Mouse (Mus musculus): ENCODE measurements around the gene Rpl23a. TPM values are rescaled to one million over a fixed set of nuclear protein-coding genes. Genes with fewer than 3 reads are reported as not detected.

Rpl23a gene
- 1,467 and 1,695 TPM in 2 replicates for total RNA-seq (2014; fragmentation: Nextera tagmentation)
- 2,502 and 2,557 TPM in 2 replicates for total RNA-seq (2017)
- 844 and 2,130 TPM in 2 replicates for polyA plus RNA-seq (2012)

GRCm38 (mm10) chr11:78182961-78183844, at the start of gene Rpl23a:
Gene Rpl23a (minus strand): TSS chr11:78183584.
- Histone ChIP-seq H3K36me3 (replicated peaks) (peaks cover 41% of the 10 kb centered on the region), H3K9me3 (replicated peaks) (no peaks in the 10 kb centered on the region), H3K27me3 (ENCODE audit: insufficient read depth, low read length) (peaks cover 20% of the 10 kb centered on the region), H3K4me1 (ENCODE audit: insufficient read depth, low read depth, low read length) (peaks cover 47% of the 10 kb centered on the region), H3K4me3 (ENCODE audit: low read depth, low read length) (peak within 1 kb of the TSS; percentile 95)
- ATAC-seq (ENCODE audit: extremely low read depth, insufficient number of reproducible peaks, low FRiP score, poor library complexity, severe bottlenecking) (peak; percentile 85), DNase-seq (ENCODE audit: low spot score) (peak; percentile 90)
- TF ChIP-seq TAL1 (conservative IDR thresholded peaks at IDR 0.05; ENCODE audit: low read depth, low read length) (no peak), POLR2AphosphoS5 (IDR thresholded peaks at IDR 0.05; ENCODE audit: insufficient replicate concordance, low read depth, low read length) (no peak), GATA1 (IDR thresholded peaks at IDR 0.05; ENCODE audit: borderline replicate concordance, low read length) (no peak), CTCF (IDR thresholded peaks at IDR 0.05; ENCODE audit: low read depth, low read length) (no peak), GATA2 (IDR thresholded peaks at IDR 0.05; ENCODE audit: borderline replicate concordance, low read depth, low read length) (no peak)

- Histone ChIP-seq H3K27me3 (ENCODE audit: insufficient read depth, low read length) (no peaks in the 10 kb centered on the region), H3K36me3 (replicated peaks) (peaks cover 96% of the 10 kb centered on the region), H3K9me3 (replicated peaks) (no peaks in the 10 kb centered on the region), H3K4me3 (ENCODE audit: low read depth, low read length) (no peak overlapping the region), H3K4me1 (ENCODE audit: insufficient read depth, low read depth, low read length) (no peaks in the 10 kb centered on the region; the same call in 1 of the 2 replicates)
- TF ChIP-seq POLR2AphosphoS5 (IDR thresholded peaks at IDR 0.05; ENCODE audit: insufficient replicate concordance, low read depth, low read length) (no peak), GATA1 (IDR thresholded peaks at IDR 0.05; ENCODE audit: borderline replicate concordance, low read length) (no peak), TAL1 (conservative IDR thresholded peaks at IDR 0.05; ENCODE audit: low read depth, low read length) (no peak), GATA2 (IDR thresholded peaks at IDR 0.05; ENCODE audit: borderline replicate concordance, low read depth, low read length) (no peak), CTCF (IDR thresholded peaks at IDR 0.05; ENCODE audit: low read depth, low read length) (no peak)
- no peak for DNase-seq (ENCODE audit: low spot score)
- no peak for ATAC-seq (ENCODE audit: extremely low read depth, insufficient number of reproducible peaks, low FRiP score, poor library complexity, severe bottlenecking)
These were observed 48.1 kb upstream of the Rpl23a start for GRCm38 (mm10) chr11:78231518-78231917.

- no peaks in the 10 kb centered on the region for H3K9me3 ChIP-seq (replicated peaks)
- H3K4me1 ChIP-seq (ENCODE audit: insufficient read depth, low read depth, low read length): no peaks in the 10 kb centered on the region
- H3K27me3 ChIP-seq (ENCODE audit: insufficient read depth, low read length): no peaks in the 10 kb centered on the region
- no peak for TF ChIP-seq CTCF (IDR thresholded peaks at IDR 0.05; ENCODE audit: low read depth, low read length)
- no peak for TF ChIP-seq GATA1 (IDR thresholded peaks at IDR 0.05; ENCODE audit: borderline replicate concordance, low read length)
- ATAC-seq (ENCODE audit: extremely low read depth, insufficient number of reproducible peaks, low FRiP score, poor library complexity, severe bottlenecking) (no peak), DNase-seq (ENCODE audit: low spot score) (no peak)
- H3K36me3 ChIP-seq (replicated peaks): peaks cover 97% of the 10 kb centered on the region
- H3K4me3 ChIP-seq (ENCODE audit: low read depth, low read length): no peak overlapping the region
These were observed 40.2 kb upstream of the Rpl23a start for GRCm38 (mm10) chr11:78223586-78223985.

- Histone ChIP-seq H3K27me3 (ENCODE audit: insufficient read depth, low read length) (no peaks in the 10 kb centered on the region), H3K4me1 (ENCODE audit: insufficient read depth, low read depth, low read length) (peaks cover 5% of the 10 kb centered on the region), H3K4me3 (ENCODE audit: low read depth, low read length) (no peak overlapping the region), H3K36me3 (replicated peaks) (peaks cover 95% of the 10 kb centered on the region), H3K9me3 (replicated peaks) (no peaks in the 10 kb centered on the region)
- ATAC-seq (ENCODE audit: extremely low read depth, insufficient number of reproducible peaks, low FRiP score, poor library complexity, severe bottlenecking): no peak
- DNase-seq (ENCODE audit: low spot score): no peak
- TF ChIP-seq CTCF (IDR thresholded peaks at IDR 0.05; ENCODE audit: low read depth, low read length): no peak
- no peak for TF ChIP-seq TAL1 (conservative IDR thresholded peaks at IDR 0.05; ENCODE audit: low read depth, low read length)
- TF ChIP-seq GATA2 (IDR thresholded peaks at IDR 0.05; ENCODE audit: borderline replicate concordance, low read depth, low read length): no peak
- no peak for TF ChIP-seq GATA1 (IDR thresholded peaks at IDR 0.05; ENCODE audit: borderline replicate concordance, low read length)
- no peak for TF ChIP-seq POLR2AphosphoS5 (IDR thresholded peaks at IDR 0.05; ENCODE audit: insufficient replicate concordance, low read depth, low read length)
These were observed 32.4 kb upstream of the Rpl23a start for GRCm38 (mm10) chr11:78215709-78216317.

DNA sequence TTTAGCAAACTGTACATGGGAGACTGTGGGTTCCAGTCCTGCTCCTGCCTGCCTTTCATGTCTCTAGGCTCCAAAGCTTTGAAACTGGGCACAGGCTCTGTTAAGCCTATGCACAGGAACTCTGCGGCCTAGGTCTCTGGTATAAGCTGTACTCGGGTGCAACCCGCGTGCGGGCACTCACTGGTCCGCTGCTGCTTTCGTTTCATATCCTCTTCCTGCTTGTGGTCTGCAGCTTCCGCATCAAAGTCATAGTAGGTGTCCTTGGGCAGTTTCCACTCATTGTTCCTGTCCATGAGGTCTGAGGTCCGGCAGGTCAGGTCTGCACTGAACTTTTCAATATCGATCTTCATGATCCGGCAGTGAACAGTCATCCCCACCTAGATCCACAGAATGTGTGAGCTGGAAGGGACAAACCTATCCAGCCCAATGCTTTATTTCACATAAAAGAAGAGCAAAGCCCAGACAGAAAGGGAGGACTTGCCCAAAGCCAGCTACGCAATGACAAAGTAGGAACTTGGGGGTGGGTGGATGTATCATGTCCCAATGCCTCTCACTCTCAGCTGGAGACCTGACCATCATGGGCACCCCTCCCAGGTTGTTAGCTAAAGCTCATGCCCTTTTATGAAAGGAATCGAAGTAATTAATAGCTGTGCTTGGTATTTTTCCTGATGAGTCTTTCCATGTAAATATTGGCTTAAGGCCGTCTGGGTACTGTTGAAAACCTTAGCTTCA, 29.9 kb upstream of the Rpl23a start:
- ATAC-seq (ENCODE audit: extremely low read depth, insufficient number of reproducible peaks, low FRiP score, poor library complexity, severe bottlenecking) (no peak), DNase-seq (ENCODE audit: low spot score) (no peak)
- Histone ChIP-seq H3K4me3 (ENCODE audit: low read depth, low read length) (no peak overlapping the region), H3K4me1 (ENCODE audit: insufficient read depth, low read depth, low read length) (peaks cover 6% of the 10 kb centered on the region), H3K27me3 (ENCODE audit: insufficient read depth, low read length) (no peaks in the 10 kb centered on the region), H3K36me3 (replicated peaks) (peaks cover 95% of the 10 kb centered on the region), H3K9me3 (replicated peaks) (no peaks in the 10 kb centered on the region)
- TF ChIP-seq CTCF (IDR thresholded peaks at IDR 0.05; ENCODE audit: low read depth, low read length): no peak
- no peak for TF ChIP-seq GATA2 (IDR thresholded peaks at IDR 0.05; ENCODE audit: borderline replicate concordance, low read depth, low read length)
- no peak for TF ChIP-seq TAL1 (conservative IDR thresholded peaks at IDR 0.05; ENCODE audit: low read depth, low read length)
- no peak for TF ChIP-seq POLR2AphosphoS5 (IDR thresholded peaks at IDR 0.05; ENCODE audit: insufficient replicate concordance, low read depth, low read length)
- no peak for TF ChIP-seq GATA1 (IDR thresholded peaks at IDR 0.05; ENCODE audit: borderline replicate concordance, low read length)

- H3K36me3 ChIP-seq (replicated peaks): peaks cover 96% of the 10 kb centered on the region
- H3K4me3 ChIP-seq (ENCODE audit: low read depth, low read length): no peak overlapping the region
- H3K27me3 ChIP-seq (ENCODE audit: insufficient read depth, low read length): no peaks in the 10 kb centered on the region
- TF ChIP-seq GATA1 (IDR thresholded peaks at IDR 0.05; ENCODE audit: borderline replicate concordance, low read length) (no peak), TAL1 (conservative IDR thresholded peaks at IDR 0.05; ENCODE audit: low read depth, low read length) (no peak), POLR2AphosphoS5 (IDR thresholded peaks at IDR 0.05; ENCODE audit: insufficient replicate concordance, low read depth, low read length) (no peak), CTCF (IDR thresholded peaks at IDR 0.05; ENCODE audit: low read depth, low read length) (no peak), GATA2 (IDR thresholded peaks at IDR 0.05; ENCODE audit: borderline replicate concordance, low read depth, low read length) (no peak)
- peaks cover 6% of the 10 kb centered on the region for H3K4me1 ChIP-seq (ENCODE audit: insufficient read depth, low read depth, low read length)
- ATAC-seq (ENCODE audit: extremely low read depth, insufficient number of reproducible peaks, low FRiP score, poor library complexity, severe bottlenecking) (no peak), DNase-seq (ENCODE audit: low spot score) (no peak)
- H3K9me3 ChIP-seq (replicated peaks): no peaks in the 10 kb centered on the region
These were observed 28.1 kb upstream of the Rpl23a start for GRCm38 (mm10) chr11:78211513-78211912.
